Comparison of ENCODE assay signal across 8 mouse cellular contexts in genomic region chr4:133297801-133298238, GRCm38 (mm10). TPM values are rescaled to one million over a fixed set of nuclear protein-coding genes. Genes with fewer than 3 reads are reported as not detected.
DNase-seq lines count a peak whose midpoint lies in the region; ATAC-seq and TF ChIP-seq lines count a peak whose summit lies in the region.

No protein-coding gene starts in this region.

- H3K4me2 ChIP-seq in forebrain, embryonic 14.5 days (ENCODE audit: low read length), result no peak overlapping the region
- no peak overlapping the region for H3K4me2 ChIP-seq in neural tube, embryonic 15.5 days

- 3% methylated on average over 5 of the region's 5 CpGs for WGBS in forebrain, embryonic 14.5 days
- 2% methylated on average over 5 of the region's 5 CpGs for WGBS in neural tube, embryonic 15.5 days

- no peak for TF ChIP-seq EP300 in ES-Bruce4 (IDR thresholded peaks at IDR 0.05; ENCODE audit: insufficient read depth, low read depth, low read length)

- H3K36me3 ChIP-seq in ES-Bruce4 (ENCODE audit: control insufficient read depth, insufficient read depth, low read length, poor library complexity, severe bottlenecking), result peaks cover 34% of the 10 kb centered on the region
- peaks cover 65% of the 10 kb centered on the region for H3K36me3 ChIP-seq in forebrain, embryonic 14.5 days (ENCODE audit: control insufficient read depth, insufficient read depth, low read length)
- peaks cover 29% of the 10 kb centered on the region for H3K36me3 ChIP-seq in neural tube, embryonic 15.5 days

- H3K27ac ChIP-seq in ES-Bruce4 (ENCODE audit: insufficient read depth, low read length), result no peak overlapping the region
- H3K27ac ChIP-seq in forebrain, embryonic 14.5 days (ENCODE audit: low read depth, low read length), result peak overlapping the region; percentile 90
- peak overlapping the region; percentile 77 for H3K27ac ChIP-seq in neural tube, embryonic 15.5 days (replicated peaks)

- H3K4me1 ChIP-seq in ES-Bruce4 (ENCODE audit: control insufficient read depth, insufficient read depth, low read length), result peaks cover 4% of the 10 kb centered on the region
- H3K4me1 ChIP-seq in forebrain, embryonic 14.5 days (ENCODE audit: control insufficient read depth, insufficient read depth, low read length), result peaks cover 22% of the 10 kb centered on the region
- H3K4me1 ChIP-seq in neural tube, embryonic 15.5 days, result peaks cover 36% of the 10 kb centered on the region

- H3K9me3 ChIP-seq in ES-Bruce4 (replicated peaks; ENCODE audit: control insufficient read depth, insufficient read depth, low read length, poor library complexity, severe bottlenecking), result no peaks in the 10 kb centered on the region
- no peaks in the 10 kb centered on the region for H3K9me3 ChIP-seq in forebrain, embryonic 14.5 days (replicated peaks; ENCODE audit: control insufficient read depth, low read length)
- no peaks in the 10 kb centered on the region for H3K9me3 ChIP-seq in neural tube, embryonic 15.5 days (replicated peaks)

- DNase-seq in cerebellum, adult 11 months, result peak; percentile 91
- DNase-seq in forebrain, embryonic 14.5 days (ENCODE audit: low spot score), result peak; percentile 94
- peak; percentile 90 for DNase-seq in heart, postnatal 10 days
- DNase-seq in kidney, postnatal 4 days, result peak; percentile 91 to 93
- DNase-seq in lung, adult 18-20 months, result peak; percentile 64 to 70
- DNase-seq in testis, postnatal 14 days (ENCODE audit: low spot score), result peak; percentile 61

- intact Hi-C loops in heart, postnatal 10 days (cut with DNase I), result loop anchor here (1.0 to 5.0 kb wide), 7 partner anchors 46 to 351 kb away; no protein-coding TSS in a partner anchor

- H3K4me3 ChIP-seq in ES-Bruce4 (ENCODE audit: low read depth, low read length), result no peak overlapping the region
- H3K4me3 ChIP-seq in forebrain, embryonic 14.5 days (ENCODE audit: low read depth, low read length), result no peak overlapping the region
- H3K4me3 ChIP-seq in neural tube, embryonic 15.5 days (replicated peaks), result no peak overlapping the region

- TF ChIP-seq CTCF in ES-Bruce4 (IDR thresholded peaks at IDR 0.05; ENCODE audit: low read depth, low read length), result peak; percentile 97

- H3K27me3 ChIP-seq in ES-Bruce4 (ENCODE audit: control insufficient read depth, insufficient read depth, low read length, poor library complexity, severe bottlenecking), result no peaks in the 10 kb centered on the region
- no peaks in the 10 kb centered on the region for H3K27me3 ChIP-seq in forebrain, embryonic 14.5 days (replicated peaks; ENCODE audit: control insufficient read depth, insufficient read depth, low read length)
- H3K27me3 ChIP-seq in neural tube, embryonic 15.5 days (replicated peaks), result no peaks in the 10 kb centered on the region; the same call in 1 of the 2 replicates

- no peak for TF ChIP-seq POLR2A in ES-Bruce4 (IDR thresholded peaks at IDR 0.05; ENCODE audit: insufficient read depth, low read length)

- ATAC-seq in forebrain, embryonic 14.5 days, result peak; percentile 77
- peak; percentile 74 for ATAC-seq in neural tube, embryonic 15.5 days (ENCODE audit: low FRiP score)

- H3K9ac ChIP-seq in ES-Bruce4 (ENCODE audit: low read depth, poor library complexity, severe bottlenecking), result no peak overlapping the region
- peak overlapping the region; percentile 35; the same call in 1 of the 2 replicates for H3K9ac ChIP-seq in forebrain, embryonic 14.5 days (ENCODE audit: low read length)
- H3K9ac ChIP-seq in neural tube, embryonic 15.5 days (replicated peaks), result 0 out of 2 replicates have a peak overlapping the region, but pooled peaks have one; percentile 34

RNA-seq across cellular contexts. Expression of gene Tmem222, which starts 20.2 kb away (rescaled TPM):
- 28.5 and 32.4 TPM in 2 replicates for polyA plus RNA-seq in ES-Bruce4 (2011; ENCODE audit: insufficient read depth, insufficient read length, low read depth, missing spikeins)
- 125 and 131 TPM in 2 replicates for polyA plus RNA-seq in forebrain, embryonic 14.5 days (2014; fragmentation: Nextera tagmentation; extraction: Ambion mirVana)
- total RNA-seq in heart, postnatal 10 days (2021), result 10 to 100 TPM; 28.7 to 31.7 TPM
- 115 and 117 TPM in 2 replicates for polyA plus RNA-seq in neural tube, embryonic 15.5 days (2015; fragmentation: Nextera tagmentation; extraction: Ambion mirVana)

RNA-seq across cellular contexts. Expression of gene Sytl1, which starts 34.9 kb away (rescaled TPM):
- 12.6 and 15.2 TPM in 2 replicates for polyA plus RNA-seq in ES-Bruce4 (2011; ENCODE audit: insufficient read depth, insufficient read length, low read depth, missing spikeins)
- 0.32 and 0.54 TPM in 2 replicates for polyA plus RNA-seq in forebrain, embryonic 14.5 days (2014; fragmentation: Nextera tagmentation; extraction: Ambion mirVana)
- total RNA-seq in heart, postnatal 10 days (2021), result 1 to 10 TPM in 1 of 2 experiments, under 1 TPM in 1; 0.74 to 1.5 TPM
- polyA plus RNA-seq in neural tube, embryonic 15.5 days (2015; fragmentation: Nextera tagmentation; extraction: Ambion mirVana), result 0.20 and 6.0 TPM in 2 replicates

RNA-seq across cellular contexts. Expression of gene Wdtc1, which starts 55.5 kb away (rescaled TPM):
- polyA plus RNA-seq in ES-Bruce4 (2011; ENCODE audit: insufficient read depth, insufficient read length, low read depth, missing spikeins), result 69.2 and 71.5 TPM in 2 replicates
- polyA plus RNA-seq in forebrain, embryonic 14.5 days (2014; fragmentation: Nextera tagmentation; extraction: Ambion mirVana), result 17.5 and 18.9 TPM in 2 replicates
- 10 to 100 TPM; 55.3 to 58.8 TPM for total RNA-seq in heart, postnatal 10 days (2021)
- polyA plus RNA-seq in neural tube, embryonic 15.5 days (2015; fragmentation: Nextera tagmentation; extraction: Ambion mirVana), result 19.3 and 19.6 TPM in 2 replicates

RNA-seq across cellular contexts. Expression of gene Map3k6, which starts 57.2 kb away (rescaled TPM):
- 3.8 TPM in 2 replicates for polyA plus RNA-seq in ES-Bruce4 (2011; ENCODE audit: insufficient read depth, insufficient read length, low read depth, missing spikeins)
- 1.1 and 1.7 TPM in 2 replicates for polyA plus RNA-seq in forebrain, embryonic 14.5 days (2014; fragmentation: Nextera tagmentation; extraction: Ambion mirVana)
- total RNA-seq in heart, postnatal 10 days (2021), result 10 to 100 TPM in 1 of 2 experiments, 1 to 10 TPM in 1; 8.2 to 30.7 TPM
- 3.0 and 4.0 TPM in 2 replicates for polyA plus RNA-seq in neural tube, embryonic 15.5 days (2015; fragmentation: Nextera tagmentation; extraction: Ambion mirVana)
